Mouse (Mus musculus): ENCODE measurements around the gene Ap5z1.

Gene Ap5z1

GRCm38 (mm10) chr5:142463461-142464454 lies at the start of gene Ap5z1:
Ap5z1 (plus strand) TSS chr5:142463944.
- DNase-seq (ENCODE audit: low spot score) = peak; percentile 98

- no peak for DNase-seq (ENCODE audit: low spot score)
Observed at GRCm38 (mm10) chr5:142415401-142415800, 48.3 kb upstream of the Ap5z1 start.

GRCm38 (mm10) chr5:142416070-142416775 lies 47.5 kb upstream of the Ap5z1 start:
- DNase-seq (ENCODE audit: low spot score) = peak; percentile 72

GRCm38 (mm10) chr5:142417104-142417503 lies 46.6 kb upstream of the Ap5z1 start:
- no peak for DNase-seq (ENCODE audit: low spot score)

- DNase-seq (ENCODE audit: low spot score) = peak; percentile 66
Observed at GRCm38 (mm10) chr5:142417876-142418275, 45.9 kb upstream of the Ap5z1 start.

GRCm38 (mm10) chr5:142418419-142418818 lies 45.3 kb upstream of the Ap5z1 start:
- DNase-seq (ENCODE audit: low spot score) = no peak

GRCm38 (mm10) chr5:142420317-142420716 lies 43.4 kb upstream of the Ap5z1 start:
- no peak for DNase-seq (ENCODE audit: low spot score)

GRCm38 (mm10) chr5:142420920-142421319 lies 42.8 kb upstream of the Ap5z1 start:
- no peak for DNase-seq (ENCODE audit: low spot score)

- no peak for DNase-seq (ENCODE audit: low spot score)
Observed at GRCm38 (mm10) chr5:142421886-142422285, 41.9 kb upstream of the Ap5z1 start.

- DNase-seq (ENCODE audit: low spot score) = no peak
Observed at GRCm38 (mm10) chr5:142423141-142423540, 40.6 kb upstream of the Ap5z1 start.

- no peak for DNase-seq (ENCODE audit: low spot score)
Observed at GRCm38 (mm10) chr5:142423701-142424100, 40.0 kb upstream of the Ap5z1 start.

- DNase-seq (ENCODE audit: low spot score) = peak; percentile 71
Observed at GRCm38 (mm10) chr5:142424627-142425349, 39.0 kb upstream of the Ap5z1 start.

- DNase-seq (ENCODE audit: low spot score) = no peak
Observed at GRCm38 (mm10) chr5:142426476-142426875, 37.3 kb upstream of the Ap5z1 start.

GRCm38 (mm10) chr5:142427876-142428275 lies 35.9 kb upstream of the Ap5z1 start:
- no peak for DNase-seq (ENCODE audit: low spot score)

- no peak for DNase-seq (ENCODE audit: low spot score)
Observed at GRCm38 (mm10) chr5:142428691-142429090, 35.1 kb upstream of the Ap5z1 start.

- DNase-seq (ENCODE audit: low spot score) = no peak
Observed at GRCm38 (mm10) chr5:142431029-142431428, 32.7 kb upstream of the Ap5z1 start.

- DNase-seq (ENCODE audit: low spot score) = no peak
Observed at GRCm38 (mm10) chr5:142431811-142432434, 31.8 kb upstream of the Ap5z1 start.

- DNase-seq (ENCODE audit: low spot score) = no peak
Observed at GRCm38 (mm10) chr5:142432695-142433094, 31.0 kb upstream of the Ap5z1 start.

GRCm38 (mm10) chr5:142434052-142434451 lies 29.7 kb upstream of the Ap5z1 start:
- no peak for DNase-seq (ENCODE audit: low spot score)

GRCm38 (mm10) chr5:142435736-142436135 lies 28.0 kb upstream of the Ap5z1 start:
- no peak for DNase-seq (ENCODE audit: low spot score)

- no peak for DNase-seq (ENCODE audit: low spot score)
Observed at GRCm38 (mm10) chr5:142438380-142438938, 25.3 kb upstream of the Ap5z1 start.

Data from yolk sac, embryonic 10.5 days (tissue).